Mouse (Mus musculus) kidney, postnatal 0 days (tissue): ENCODE measurements at regions not wholly inside any gene's neighbourhood (a gene's known extent, or its start where the extent isn't known, plus 50 kb on each side); places are given as distances from the start of the nearest gene placed in this dataset.
"Not testable (repeated sequence)": the region's sequence is repeated elsewhere in the genome, so short reads cannot be mapped to it uniquely, and the experiment has no call there.

Experiments
- ATAC-seq: fragments of 200-750 bp; cut with Nextera tagmentation; replicated peaks from 2 replicates; pipeline ENCODE4 v1.8.0; 2017; ENCODE audit warnings: low read depth, moderate number of reproducible peaks, moderate TSS enrichment, moderate library complexity; ENCODE audit not compliant: low FRiP score
- DNase-seq: peaks from one replicate; pipeline ENCODE4 v3.0.0-alpha.2; 2016; ENCODE audit warnings: low spot score
- H3K27ac ChIP-seq: fragments of 300-500 bp; sonication (generic); 2 replicates; pipeline ENCODE4 v1.5.1; 2014; ENCODE audit warnings: mild to moderate bottlenecking
- H3K27me3 ChIP-seq: fragments of 300-500 bp; sonication (generic); 2 replicates; pipeline ENCODE4 v1.6.1; 2014; ENCODE audit warnings: low read length, mixed read lengths; ENCODE audit not compliant: insufficient read depth
- H3K36me3 ChIP-seq: fragments of 300-500 bp; sonication (generic); 2 replicates; pipeline ENCODE4 v1.6.1; 2014; ENCODE audit warnings: low read length, mixed read lengths; ENCODE audit not compliant: insufficient read depth
- H3K4me1 ChIP-seq: fragments of 300-500 bp; sonication (generic); replicated peaks from 2 replicates; pipeline ENCODE4 v1.6.1; 2014; ENCODE audit warnings: antibody characterized with exemption, low read length, mixed read lengths; ENCODE audit not compliant: insufficient read depth
- H3K4me2 ChIP-seq: fragments of 300-500 bp; sonication (generic); 2 replicates; pipeline ENCODE4 v1.6.1; 2014; ENCODE audit warnings: mild to moderate bottlenecking, low read length, moderate library complexity, mixed read lengths
- H3K4me3 ChIP-seq: fragments of 300-500 bp; sonication (generic); replicated peaks from 2 replicates; pipeline ENCODE4 v1.5.1; 2014; ENCODE audit warnings: low read depth, low read length
- H3K9ac ChIP-seq: fragments of 300-500 bp; sonication (generic); 2 replicates; pipeline ENCODE4 v1.6.1; 2014; ENCODE audit warnings: low read depth, low read length
- H3K9me3 ChIP-seq: fragments of 300-500 bp; sonication (generic); replicated peaks from 2 replicates; pipeline ENCODE4 v1.6.1; 2016; ENCODE audit warnings: low read length, inconsistent platforms, mixed read lengths
- CTCF ChIP-seq: IDR thresholded peaks from 2 replicates; pipeline ENCODE4 v1.5.1; 2016; ENCODE audit warnings: antibody characterized with exemption, low read depth, mild to moderate bottlenecking, moderate library complexity
- WGBS: fragments of 180-500 bp; shearing (Covaris S2); extraction: QIAGEN DNeasy Blood & Tissue Kit; methylation state at CpG from one replicate; pipeline ENCODE4 v1.1.7; 2014; 5-methylcytosine and 5-hydroxymethylcytosine counted together

GRCm38 (mm10) chr1:177501288-177501687, 59.1 kb downstream of the Zbtb18 start:
- no peak for ATAC-seq

GRCm38 (mm10) chr1:177503946-177504345, 61.8 kb downstream of the Zbtb18 start:
- 72% methylated on average over 1 of the region's 1 CpGs for WGBS
- Histone ChIP-seq H3K27me3 (no peaks in the 10 kb centered on the region), H3K4me2 (no peak overlapping the region), H3K36me3 (no peaks in the 10 kb centered on the region), H3K27ac (no peak overlapping the region), H3K4me3 (no peak overlapping the region), H3K9me3 (no peaks in the 10 kb centered on the region), H3K4me1 (no peaks in the 10 kb centered on the region), H3K9ac (no peak overlapping the region)
- TF ChIP-seq CTCF, result no peak
- ATAC-seq (no peak), DNase-seq (no peak)

More at GRCm38 (mm10) chr1:177501288-177501687, 59.1 kb downstream of the Zbtb18 start:
- Histone ChIP-seq H3K27me3 (no peaks in the 10 kb centered on the region), H3K36me3 (no peaks in the 10 kb centered on the region), H3K4me3 (no peak overlapping the region), H3K9ac (no peak overlapping the region), H3K4me1 (no peaks in the 10 kb centered on the region), H3K4me2 (no peak overlapping the region), H3K9me3 (no peaks in the 10 kb centered on the region), H3K27ac (no peak overlapping the region)
- TF ChIP-seq CTCF, result no peak
- WGBS, result 35% methylated on average over 7 of the region's 7 CpGs
- DNase-seq, result no peak

GRCm38 (mm10) chr1:177504743-177505142, 62.6 kb downstream of the Zbtb18 start:
- Histone ChIP-seq H3K36me3 (no peaks in the 10 kb centered on the region), H3K9me3 (no peaks in the 10 kb centered on the region), H3K4me3 (no peak overlapping the region), H3K27ac (no peak overlapping the region), H3K9ac (no peak overlapping the region), H3K27me3 (no peaks in the 10 kb centered on the region), H3K4me2 (no peak overlapping the region), H3K4me1 (no peaks in the 10 kb centered on the region)
- no peak for TF ChIP-seq CTCF
- WGBS, result 93% methylated on average over 2 of the region's 2 CpGs
- peak; percentile 56 for ATAC-seq
- no peak for DNase-seq

- not testable (repeated sequence) for ATAC-seq, H3K27me3 ChIP-seq, H3K36me3 ChIP-seq, H3K4me1 ChIP-seq, H3K4me3 ChIP-seq, H3K4me2 ChIP-seq, DNase-seq, H3K9ac ChIP-seq, H3K9me3 ChIP-seq, H3K27ac ChIP-seq
- WGBS, result 94% methylated on average over 4 of the region's 4 CpGs
Measured at GRCm38 (mm10) chr1:177507398-177507797, 65.2 kb downstream of the Zbtb18 start.

GRCm38 (mm10) chr1:177509786-177510185, 67.6 kb downstream of the Zbtb18 start:
- Histone ChIP-seq H3K9ac (no peak overlapping the region), H3K4me1 (no peaks in the 10 kb centered on the region), H3K9me3 (no peaks in the 10 kb centered on the region), H3K27ac (no peak overlapping the region), H3K36me3 (no peaks in the 10 kb centered on the region), H3K27me3 (no peaks in the 10 kb centered on the region), H3K4me3 (no peak overlapping the region), H3K4me2 (no peak overlapping the region)
- no peak for DNase-seq
- TF ChIP-seq CTCF, result no peak
- 77% methylated on average over 10 of the region's 10 CpGs for WGBS
- ATAC-seq, result no peak

GRCm38 (mm10) chr1:177512116-177512515, 70.0 kb downstream of the Zbtb18 start:
- Histone ChIP-seq H3K36me3 (no peaks in the 10 kb centered on the region), H3K9me3 (no peaks in the 10 kb centered on the region), H3K4me2 (no peak overlapping the region), H3K4me1 (no peaks in the 10 kb centered on the region), H3K27ac (no peak overlapping the region), H3K27me3 (no peaks in the 10 kb centered on the region), H3K4me3 (no peak overlapping the region), H3K9ac (no peak overlapping the region)
- 90% methylated on average over 2 of the region's 2 CpGs for WGBS
- no peak for TF ChIP-seq CTCF
- no peak for ATAC-seq
- DNase-seq, result no peak

- H3K4me1 ChIP-seq, result no peaks in the 10 kb centered on the region
- H3K36me3 ChIP-seq, result no peaks in the 10 kb centered on the region
- no peaks in the 10 kb centered on the region for H3K9me3 ChIP-seq
- H3K4me2 ChIP-seq, result no peak overlapping the region
- no peaks in the 10 kb centered on the region for H3K27me3 ChIP-seq
- ATAC-seq (no peak), DNase-seq (peak; percentile 22)
- TF ChIP-seq CTCF, result no peak
- no peak overlapping the region for H3K27ac ChIP-seq
- no peak overlapping the region for H3K9ac ChIP-seq
- WGBS, result 25% methylated on average over 18 of the region's 18 CpGs
- no peak overlapping the region for H3K4me3 ChIP-seq
Measured at GRCm38 (mm10) chr1:177517934-177518610, 75.9 kb downstream of the Zbtb18 start.
